Mouse (Mus musculus) limb, embryonic 14.5 days (tissue): Measurements from ENCODE around the gene D430042O09Rik. TPM values are rescaled to one million over a fixed set of nuclear protein-coding genes. Genes with fewer than 3 reads are reported as not detected.
"Not testable (repeated sequence)": the region's sequence is repeated elsewhere in the genome, so short reads cannot be mapped to it uniquely, and the experiment has no call there.

Experiments
- ATAC-seq: fragments of 200-750 bp; cut with Nextera tagmentation; 2 replicates; pipeline ENCODE4 v1.8.0; 2017; ENCODE audit warnings: low read depth, moderate number of reproducible peaks, moderate TSS enrichment; ENCODE audit not compliant: low FRiP score
- DNase-seq: peaks from one replicate; pipeline ENCODE4 v3.0.0-alpha.2; 2015; ENCODE audit warnings: low spot score
- H3K27ac ChIP-seq: fragments of 300-500 bp; sonication (generic); replicated peaks from 2 replicates; pipeline ENCODE4 v1.5.1; 2014; ENCODE audit warnings: low read depth, mild to moderate bottlenecking, low read length, moderate library complexity, mixed read lengths
- H3K27me3 ChIP-seq: fragments of 300-500 bp; sonication (generic); 2 replicates; pipeline ENCODE4 v1.6.1; 2014; ENCODE audit warnings: low read length, mixed read lengths; ENCODE audit not compliant: control insufficient read depth, insufficient read depth
- H3K36me3 ChIP-seq: fragments of 300-500 bp; sonication (generic); 2 replicates; pipeline ENCODE4 v1.6.1; 2014; ENCODE audit warnings: mild to moderate bottlenecking, low read length, moderate library complexity, mixed read lengths; ENCODE audit not compliant: control insufficient read depth, insufficient read depth
- H3K4me1 ChIP-seq: fragments of 300-500 bp; sonication (generic); 2 replicates; pipeline ENCODE4 v1.6.1; 2014; ENCODE audit warnings: antibody characterized with exemption, low read length, mixed read lengths; ENCODE audit not compliant: control insufficient read depth, insufficient read depth
- H3K4me2 ChIP-seq: fragments of 300-500 bp; sonication (generic); replicated peaks from 2 replicates; pipeline ENCODE4 v1.6.1; 2014; ENCODE audit warnings: low read depth, mild to moderate bottlenecking, low read length, moderate library complexity; ENCODE audit not compliant: severe bottlenecking
- H3K4me3 ChIP-seq: fragments of 300-500 bp; sonication (generic); replicated peaks from 2 replicates; pipeline ENCODE4 v1.5.1; 2014; ENCODE audit warnings: low read length
- H3K9ac ChIP-seq: fragments of 300-500 bp; sonication (generic); 2 replicates; pipeline ENCODE4 v1.6.1; 2014; ENCODE audit warnings: mild to moderate bottlenecking, low read depth, low read length, moderate library complexity; ENCODE audit not compliant: severe bottlenecking
- H3K9me3 ChIP-seq: fragments of 300-500 bp; sonication (generic); 2 replicates; pipeline ENCODE4 v1.6.1; 2016; ENCODE audit warnings: low read length; ENCODE audit not compliant: control insufficient read depth
- POLR2A ChIP-seq: fragments of 200-500 bp; IDR thresholded peaks from 2 replicates; pipeline ENCODE4 v1.8.0; 2012; ENCODE audit warnings: inconsistent platforms, mild to moderate bottlenecking, moderate library complexity, borderline replicate concordance; ENCODE audit not compliant: insufficient read depth, insufficient read length; ENCODE audit errors: extremely low read depth
- WGBS: fragments of 180-500 bp; shearing (Covaris S2); extraction: QIAGEN DNeasy Blood & Tissue Kit; methylation state at CpG from one replicate; pipeline ENCODE4 v1.1.7; 2014; 5-methylcytosine and 5-hydroxymethylcytosine counted together
- polyA plus RNA-seq, 2 experiments: library from polyadenylated mRNA; depleted of rRNA in 1 of 2; stranded (reverse) in 1 of 2; unstranded in 1 of 2; fragments of >200 nt; fragmentation: Nextera tagmentation in 1 of 2; extraction: Ambion mirVana in 1 of 2; gene quantifications; 2 replicates each; pipeline versions ENCODE4 v1.2.1 to v1.2.3; 2012 to 2014

D430042O09Rik gene
- polyA plus RNA-seq, 2 experiments, result 8.8 to 18.9 TPM

- H3K27me3 ChIP-seq, result no peaks in the 10 kb centered on the region
- 1% methylated on average over 15 of the region's 15 CpGs for WGBS
- H3K9ac ChIP-seq, result peak overlapping the region; percentile 89
- H3K9me3 ChIP-seq, result no peaks in the 10 kb centered on the region
- DNase-seq, result peak; percentile 38
- peak overlapping the region; percentile 82 for H3K4me2 ChIP-seq
- H3K4me1 ChIP-seq, result peaks cover 32% of the 10 kb centered on the region
- no peak for TF ChIP-seq POLR2A
- peak; percentile 7; the same call in 1 of the 2 replicates for ATAC-seq
- peaks cover 25% of the 10 kb centered on the region for H3K36me3 ChIP-seq
- peak overlapping the region; percentile 94 for H3K27ac ChIP-seq
- H3K4me3 ChIP-seq, result peak overlapping the region; percentile 78
These were observed 412 bp downstream of the D430042O09Rik start for GRCm38 (mm10) chr7:125708100-125708499.

GRCm38 (mm10) chr7:125713542-125714055 lies 5.9 kb downstream of the D430042O09Rik start:
- not testable (repeated sequence) for H3K4me3 ChIP-seq, H3K4me2 ChIP-seq, ATAC-seq, H3K9ac ChIP-seq, DNase-seq, H3K4me1 ChIP-seq, H3K36me3 ChIP-seq, H3K27ac ChIP-seq, H3K9me3 ChIP-seq, H3K27me3 ChIP-seq
- 93% methylated on average over 6 of the region's 7 CpGs for WGBS

GRCm38 (mm10) chr7:125714803-125715202 lies 7.1 kb downstream of the D430042O09Rik start:
- Histone ChIP-seq H3K27me3 (no peaks in the 10 kb centered on the region), H3K4me3 (no peak overlapping the region), H3K4me2 (no peak overlapping the region), H3K27ac (no peak overlapping the region), H3K36me3 (peaks cover 6% of the 10 kb centered on the region; the same call in 1 of the 2 replicates), H3K9ac (no peak overlapping the region), H3K4me1 (peaks cover 11% of the 10 kb centered on the region), H3K9me3 (no peaks in the 10 kb centered on the region)
- DNase-seq (no peak), ATAC-seq (no peak)
- TF ChIP-seq POLR2A, result no peak
- 92% methylated on average over 3 of the region's 3 CpGs for WGBS

GRCm38 (mm10) chr7:125716724-125717123 lies 9.0 kb downstream of the D430042O09Rik start:
- Histone ChIP-seq H3K4me2 (no peak overlapping the region), H3K27ac (no peak overlapping the region), H3K9me3 (no peaks in the 10 kb centered on the region), H3K9ac (no peak overlapping the region), H3K4me3 (no peak overlapping the region), H3K27me3 (no peaks in the 10 kb centered on the region), H3K4me1 (peaks cover 19% of the 10 kb centered on the region), H3K36me3 (peaks cover 6% of the 10 kb centered on the region; the same call in 1 of the 2 replicates)
- 38% methylated on average over 2 of the region's 2 CpGs for WGBS
- ATAC-seq (peak; percentile 53), DNase-seq (peak; percentile 8)
- TF ChIP-seq POLR2A, result no peak

- H3K9me3 ChIP-seq, result no peaks in the 10 kb centered on the region
- no peaks in the 10 kb centered on the region for H3K27me3 ChIP-seq
- no peaks in the 10 kb centered on the region for H3K36me3 ChIP-seq
- no peak for DNase-seq
- H3K4me1 ChIP-seq, result peaks cover 19% of the 10 kb centered on the region
- no peak overlapping the region for H3K4me2 ChIP-seq
- no peak for ATAC-seq
- H3K4me3 ChIP-seq, result no peak overlapping the region
- no peak overlapping the region for H3K9ac ChIP-seq
- no peak for TF ChIP-seq POLR2A
- no peak overlapping the region for H3K27ac ChIP-seq
These were observed 9.9 kb downstream of the D430042O09Rik start for GRCm38 (mm10) chr7:125717612-125718011.

- no peak overlapping the region for H3K4me3 ChIP-seq
- no peak for ATAC-seq
- no peaks in the 10 kb centered on the region for H3K9me3 ChIP-seq
- H3K4me2 ChIP-seq, result no peak overlapping the region
- TF ChIP-seq POLR2A, result no peak
- H3K4me1 ChIP-seq, result peaks cover 19% of the 10 kb centered on the region
- H3K27ac ChIP-seq, result no peak overlapping the region
- H3K9ac ChIP-seq, result no peak overlapping the region
- peak; percentile 23 for DNase-seq
- H3K36me3 ChIP-seq, result no peaks in the 10 kb centered on the region
- 31% methylated on average over 5 of the region's 5 CpGs for whole genome bisulfite sequencing
- no peaks in the 10 kb centered on the region for H3K27me3 ChIP-seq
These were observed 12.7 kb downstream of the D430042O09Rik start for GRCm38 (mm10) chr7:125720370-125720769.
